26 mouse cellular contexts compared by ENCODE assay signal in genomic region chr6:99901146-99901545, GRCm38 (mm10).
DNase-seq lines count a peak whose midpoint lies in the region; ATAC-seq and TF ChIP-seq lines count a peak whose summit lies in the region.
"Had no signal": no experiment of that assay in that cellular context is flagged by ENCODE, and none has a peak within 500 bp of the region (broad histone marks: within the 10 kb centered on the region; RNA-seq: fewer than 3 reads in every experiment).

No protein-coding gene starts in this region.

- H3K4me1 ChIP-seq in lung, postnatal 0 days (ENCODE audit: insufficient read depth, low read depth, low read length): no peaks in the 10 kb centered on the region

- ATAC-seq in common myeloid progenitor, adult 5-6 weeks (replicated peaks; ENCODE audit: low read depth, poor library complexity, severe bottlenecking): peak; percentile 59
- 0 out of 2 replicates have a peak, but pooled peaks have one; percentile 10 for ATAC-seq in megakaryocyte, adult 5-6 weeks (ENCODE audit: poor library complexity, severe bottlenecking)
- no peak for ATAC-seq in lung, postnatal 0 days
- ATAC-seq: activated CD4-positive, CD25-positive, alpha-beta regulatory T cell, adult 4 months; forebrain, embryonic 14.5 days; forebrain, postnatal 0 days; hindbrain, postnatal 0 days; inflammation-experienced regulatory T-cells, adult 6 months had no signal

- no peak overlapping the region for H3K27ac ChIP-seq in lung, postnatal 0 days (ENCODE audit: low read length)
- H3K27ac ChIP-seq: embryonic facial prominence, embryonic 12.5 days; embryonic facial prominence, embryonic 15.5 days; gastrocnemius, adult 2 months; heart, embryonic 15.5 days; hindbrain, embryonic 14.5 days; hindbrain, postnatal 0 days had no signal

- no peaks in the 10 kb centered on the region for H3K36me3 ChIP-seq in lung, postnatal 0 days (ENCODE audit: insufficient read depth, low read length)
- H3K36me3 ChIP-seq: embryonic facial prominence, embryonic 12.5 days; embryonic facial prominence, embryonic 15.5 days; heart, embryonic 12.5 days; heart, embryonic 15.5 days had no signal

- 87% methylated on average over 5 of the region's 5 CpGs for WGBS in lung, postnatal 0 days

- H3K4me2 ChIP-seq in lung, postnatal 0 days (replicated peaks; ENCODE audit: low read depth, low read length): no peak overlapping the region
- H3K4me2 ChIP-seq: embryonic facial prominence, embryonic 12.5 days; embryonic facial prominence, embryonic 15.5 days; heart, embryonic 12.5 days; heart, embryonic 15.5 days; hindbrain, embryonic 14.5 days had no signal

- H3K9me3 ChIP-seq in lung, postnatal 0 days (ENCODE audit: low read length): no peaks in the 10 kb centered on the region
- H3K9me3 ChIP-seq: embryonic facial prominence, embryonic 12.5 days; embryonic facial prominence, embryonic 15.5 days; heart, embryonic 12.5 days; heart, embryonic 15.5 days had no signal

- H3K27me3 ChIP-seq in lung, postnatal 0 days (replicated peaks; ENCODE audit: insufficient read depth, low read length): no peaks in the 10 kb centered on the region

- no peak for TF ChIP-seq CTCF in lung, postnatal 0 days (IDR thresholded peaks at IDR 0.05)

- no peak overlapping the region for H3K9ac ChIP-seq in lung, postnatal 0 days (replicated peaks; ENCODE audit: low read depth)
- H3K9ac ChIP-seq: embryonic facial prominence, embryonic 12.5 days; embryonic facial prominence, embryonic 15.5 days; forebrain, postnatal 0 days; heart, embryonic 12.5 days; heart, embryonic 15.5 days; hindbrain, embryonic 14.5 days had no signal

- no peak for TF ChIP-seq EP300 in lung, postnatal 0 days (IDR thresholded peaks at IDR 0.05)

- no peak overlapping the region for H3K4me3 ChIP-seq in lung, postnatal 0 days (ENCODE audit: low read depth, low read length)
- H3K4me3 ChIP-seq: embryonic facial prominence, embryonic 12.5 days; embryonic facial prominence, embryonic 15.5 days; gastrocnemius, adult 2 months; heart, embryonic 12.5 days; heart, embryonic 15.5 days had no signal

- peak; percentile 5 for DNase-seq in 416B (ENCODE audit: low read depth)
- no peak for DNase-seq in kidney, postnatal 10 days
- no peak for DNase-seq in gastrocnemius, postnatal 4 days (ENCODE audit: low spot score in 2 of 2)
- DNase-seq in lung, postnatal 0 days (ENCODE audit: low spot score): no peak
- DNase-seq: adrenal gland, adult 8-10 months; adrenal gland, postnatal 25 days; cerebellum, adult 11-12 months; cerebellum, adult 8-10 months; cerebellum, postnatal 14 days; forebrain, postnatal 0 days; gastrocnemius, adult 2 months; gastrocnemius, postnatal 14 days; heart, adult 11 months; heart, postnatal 10 days; heart, postnatal 36 days had no signal
